Mouse (Mus musculus): ENCODE measurements around the gene Tnfsf9.

DNA sequence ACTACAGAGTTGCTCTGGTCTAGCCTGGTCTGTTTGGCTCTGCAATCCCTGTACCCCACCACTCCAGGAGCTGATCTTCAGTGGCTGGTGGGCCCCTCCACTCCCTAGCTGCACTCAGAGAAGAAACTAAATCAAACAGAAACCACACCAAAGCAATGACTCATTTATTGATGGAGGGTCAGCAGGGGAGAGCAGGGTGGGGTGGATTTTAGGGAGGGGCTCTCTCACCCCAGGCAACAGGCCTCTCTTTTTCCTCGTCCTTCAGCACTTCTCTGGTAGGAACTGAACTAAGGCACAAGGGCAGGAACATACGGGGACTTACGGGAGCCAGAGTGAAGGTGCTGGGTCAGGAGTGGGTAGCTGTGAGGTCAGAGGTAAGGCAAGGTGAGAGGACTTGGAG, 25.2 kb upstream of the Tnfsf9 start:
- TF ChIP-seq TAL1 (IDR thresholded peaks at IDR 0.05; ENCODE audit: low read length): no peak
- TF ChIP-seq GATA1 (IDR thresholded peaks at IDR 0.05; ENCODE audit: low read length): no peak
